Mouse (Mus musculus) ovary, postnatal 10 days (tissue): ENCODE data around the gene Fgf12.

Source experiments
- DNase-seq: peaks from one replicate; pipeline ENCODE4 v3.0.0; 2022; ENCODE audit warnings: low spot score

The Fgf12 gene

GRCm38 (mm10) chr16:28323576-28323975 lies 429.3 kb downstream of the Fgf12 start:
- no peak for DNase-seq

GRCm38 (mm10) chr16:28311618-28312017 lies 441.2 kb downstream of the Fgf12 start:
- no peak for DNase-seq

GRCm38 (mm10) chr16:28303889-28304288 lies 449.0 kb downstream of the Fgf12 start:
- no peak for DNase-seq

- no peak for DNase-seq
Observed at GRCm38 (mm10) chr16:28289689-28290330, 463.1 kb downstream of the Fgf12 start.

- DNase-seq, result no peak
Observed at GRCm38 (mm10) chr16:28257904-28258303, 495.0 kb downstream of the Fgf12 start.

GRCm38 (mm10) chr16:28254303-28254702 lies 498.6 kb downstream of the Fgf12 start:
- DNase-seq, result no peak

GRCm38 (mm10) chr16:28251930-28252329 lies 500.9 kb downstream of the Fgf12 start:
- DNase-seq, result no peak

- no peak for DNase-seq
Observed at GRCm38 (mm10) chr16:28242867-28243649, 509.8 kb downstream of the Fgf12 start.

- no peak for DNase-seq
Observed at GRCm38 (mm10) chr16:28239382-28239781, 513.5 kb downstream of the Fgf12 start.

GRCm38 (mm10) chr16:28238019-28238868 lies 514.6 kb downstream of the Fgf12 start:
- DNase-seq, result no peak

GRCm38 (mm10) chr16:28215930-28216329 lies 536.9 kb downstream of the Fgf12 start:
- no peak for DNase-seq

- no peak for DNase-seq
Observed at GRCm38 (mm10) chr16:28212411-28212810, 540.5 kb downstream of the Fgf12 start.

GRCm38 (mm10) chr16:28156443-28156842 lies 596.4 kb downstream of the Fgf12 start:
- DNase-seq, result no peak

GRCm38 (mm10) chr16:28140972-28141371 lies 611.9 kb downstream of the Fgf12 start:
- no peak for DNase-seq

GRCm38 (mm10) chr16:28127006-28127405 lies 625.9 kb downstream of the Fgf12 start:
- DNase-seq, result no peak
